Mouse (Mus musculus): ENCODE results near the gene Gm10643.

DNA sequence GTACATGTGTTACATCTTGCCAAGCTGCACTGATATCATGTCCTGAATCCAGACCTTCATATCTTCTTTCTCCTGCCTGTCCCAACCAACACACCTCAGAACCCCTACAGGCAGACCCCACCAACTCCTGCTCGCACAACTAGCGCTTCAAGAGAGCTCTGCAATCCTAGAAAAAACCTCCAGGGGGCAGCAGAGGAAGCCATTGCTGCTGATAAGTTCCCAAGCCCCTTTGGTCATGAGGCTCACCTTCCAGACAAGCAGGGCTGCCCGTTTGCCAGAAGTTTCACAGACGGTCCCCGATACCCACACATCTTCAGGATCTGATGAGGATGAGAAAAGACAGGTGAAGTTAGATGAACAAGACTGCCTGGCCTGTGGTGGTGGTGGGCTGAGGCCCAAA, 25.9 kb downstream of the Gm10643 start:
- TF ChIP-seq CTCF (IDR thresholded peaks at IDR 0.05; ENCODE audit: borderline replicate concordance, extremely low read depth, insufficient read depth, insufficient read length) = peak; percentile 86
- no peak for TF ChIP-seq POLR2A (IDR thresholded peaks at IDR 0.05; ENCODE audit: borderline replicate concordance, extremely low read depth, insufficient read depth, insufficient read length, poor library complexity, severe bottlenecking)
